Mouse (Mus musculus) heart, adult 8-10 months (tissue): ENCODE results near the gene Ralgapa1. TPM values are rescaled to one million over a fixed set of nuclear protein-coding genes. Genes with fewer than 3 reads are reported as not detected.
"Not testable (repeated sequence)": the region's sequence is repeated elsewhere in the genome, so short reads cannot be mapped to it uniquely, and the experiment has no call there.

Experiments
- DNase-seq: peaks from one replicate; pipeline ENCODE4 v3.0.0; 2022; ENCODE audit warnings: low spot score
- total RNA-seq, 4 experiments: library from RNA; stranded (reverse); gene quantifications; 2 replicates each; pipeline ENCODE4 v1.2.4; 2022

Ralgapa1 gene
- total RNA-seq, 4 experiments from 2014 or later = 53.9 to 64.4 (median 58.9) TPM

DNA sequence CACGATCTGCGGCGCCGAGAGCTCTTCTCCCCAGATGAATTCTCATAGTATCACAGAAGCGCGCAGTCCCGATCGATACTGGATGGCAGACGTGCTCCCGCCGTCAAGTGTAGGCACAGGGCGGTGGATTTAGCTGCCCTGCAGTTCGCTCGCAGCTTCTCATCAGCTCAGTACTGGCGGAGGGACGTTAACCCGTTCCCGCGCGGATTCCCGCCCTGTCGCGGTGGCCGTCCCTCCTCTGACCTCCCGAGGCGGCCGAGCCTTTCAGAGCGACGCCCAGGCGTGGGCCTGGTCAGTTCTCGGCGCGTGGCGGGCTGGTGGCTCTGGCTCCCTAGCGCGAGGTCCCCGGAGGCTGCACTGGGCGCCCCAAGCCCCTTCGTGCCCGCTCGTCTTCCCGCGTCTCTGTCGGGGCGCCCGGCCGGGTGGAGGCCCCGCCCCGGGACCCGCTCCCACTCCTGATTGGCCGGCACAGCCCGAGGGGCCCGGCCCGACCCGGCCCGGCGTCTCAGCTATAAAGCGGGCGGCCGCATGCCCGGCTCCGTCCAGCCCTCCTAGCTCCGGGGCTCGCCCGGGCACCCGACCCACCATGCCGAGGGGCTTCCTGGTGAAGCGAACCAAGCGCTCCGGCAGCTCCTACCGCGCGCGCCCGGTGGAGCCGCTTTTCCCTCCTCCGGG lies 221.9 kb downstream of the Ralgapa1 start, which contains the start of gene Insm2:
Gene Insm2, plus strand, starts transcription at position 541 of the 675 bp plus-strand sequence.
- no peak for DNase-seq

DNA sequence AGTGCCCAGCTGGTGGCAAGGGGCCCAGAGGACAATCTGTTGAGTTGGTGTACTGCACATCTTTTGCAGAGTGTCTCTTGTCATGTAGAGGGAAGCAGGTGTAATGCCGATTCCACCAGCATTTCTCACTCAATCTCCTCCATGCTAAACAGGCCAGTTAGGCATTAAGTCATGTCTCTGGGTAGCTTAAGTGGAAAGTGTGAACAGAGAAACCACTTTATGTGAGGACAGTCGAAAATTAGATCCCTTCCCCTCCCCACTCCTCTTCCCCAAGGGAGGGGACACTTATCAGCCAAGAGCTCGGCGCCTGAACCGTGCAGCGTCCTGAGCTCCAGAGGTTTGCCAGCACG lies 222.5 kb downstream of the Ralgapa1 start:
- no peak for DNase-seq

DNA sequence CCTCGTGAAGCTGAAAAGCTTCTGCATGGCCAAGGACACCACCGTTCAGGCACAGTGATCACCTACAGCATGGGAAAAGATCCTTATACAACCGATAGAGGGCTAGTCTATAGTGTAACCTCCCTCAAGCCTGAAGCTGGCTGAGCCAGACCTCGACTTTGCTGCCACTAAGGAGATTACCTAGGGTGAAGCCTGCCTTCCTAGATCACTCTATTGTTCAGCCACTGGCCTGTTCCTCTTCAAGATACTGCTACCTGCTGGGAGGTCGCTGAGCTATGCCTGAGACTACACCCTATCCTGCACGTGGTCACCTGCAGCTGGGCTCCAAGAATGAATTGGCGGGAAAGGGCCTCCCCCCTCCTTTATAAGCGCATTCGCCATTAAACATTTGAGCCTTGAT lies 234.0 kb downstream of the Ralgapa1 start:
- DNase-seq = not testable (repeated sequence)

DNA sequence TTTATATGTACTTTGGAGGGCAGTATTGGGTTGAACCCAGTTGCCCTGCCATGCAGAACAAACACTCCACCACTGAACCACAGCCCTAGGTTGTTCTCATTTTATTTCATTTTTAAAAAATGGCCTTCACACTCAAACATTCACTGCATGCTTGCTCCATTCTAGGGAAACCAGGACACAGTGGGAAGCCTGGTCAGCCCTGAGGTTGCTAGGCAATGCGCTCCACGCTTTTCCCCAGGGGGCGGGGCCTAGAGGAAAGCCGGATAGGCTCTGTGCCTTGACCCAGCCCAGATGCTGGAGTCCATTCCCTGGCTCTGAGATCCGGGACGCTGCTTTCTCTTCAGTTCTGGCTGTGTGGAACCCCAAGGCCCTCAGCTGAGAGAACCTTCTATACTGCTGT lies 247.2 kb downstream of the Ralgapa1 start:
- no peak for DNase-seq

DNA sequence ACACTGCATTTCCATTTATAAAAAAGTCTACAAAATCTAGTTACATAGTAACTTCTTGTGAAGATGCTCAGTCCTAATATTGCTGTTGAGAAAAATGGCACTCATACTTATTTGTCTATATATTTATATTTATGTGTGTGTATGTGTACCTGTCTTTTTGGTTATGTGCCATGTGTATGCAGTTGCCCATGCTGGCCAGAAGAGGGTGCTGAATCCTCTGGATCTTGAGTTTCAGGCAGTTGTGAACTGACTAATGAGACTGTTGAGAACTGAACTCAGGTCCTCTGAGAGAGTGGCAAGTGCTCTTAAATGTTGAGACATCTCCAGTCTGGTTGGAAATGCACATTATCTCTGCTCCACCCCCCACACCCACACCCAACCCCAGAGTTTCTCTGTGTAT lies 247.9 kb downstream of the Ralgapa1 start:
- DNase-seq = no peak

DNA sequence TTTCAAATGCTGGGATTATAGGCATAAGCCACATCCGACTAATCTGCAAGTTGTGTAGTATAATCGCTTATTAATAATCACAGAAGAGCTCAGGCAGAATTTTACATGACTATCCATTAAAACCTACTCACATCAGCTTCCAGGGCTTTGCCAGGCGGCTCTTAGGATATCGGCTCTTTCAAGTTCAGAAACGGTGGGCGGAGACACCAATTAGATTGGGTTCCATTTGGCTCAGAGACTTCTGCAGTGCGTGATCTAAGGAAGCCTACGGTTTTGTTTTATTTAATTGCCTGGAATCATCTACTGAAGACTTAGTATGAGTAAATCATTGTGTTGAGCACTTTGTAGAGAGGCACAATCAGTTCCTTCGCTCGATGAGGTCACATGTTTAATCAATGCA lies 249.3 kb downstream of the Ralgapa1 start:
- no peak for DNase-seq

DNA sequence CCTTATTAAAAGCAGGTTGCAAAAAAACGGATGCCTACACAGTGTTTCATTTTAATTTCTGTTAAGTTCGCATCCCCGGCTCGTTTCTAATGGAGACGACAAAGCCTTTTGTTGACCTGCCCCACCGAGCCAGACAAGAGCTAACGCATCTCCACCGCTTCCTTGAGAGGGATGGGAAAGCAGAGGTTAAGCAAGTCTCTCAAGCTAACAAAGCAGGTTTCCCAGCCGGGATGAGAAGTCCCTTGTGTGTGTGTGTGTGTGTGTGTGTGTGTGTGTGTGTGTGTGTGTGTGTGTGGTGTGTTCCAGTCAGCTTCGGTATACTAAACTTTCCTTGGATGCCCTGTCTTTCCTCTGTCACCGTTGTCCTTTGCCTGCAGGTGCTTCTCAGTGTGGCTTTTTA lies 249.8 kb downstream of the Ralgapa1 start:
- no peak for DNase-seq

DNA sequence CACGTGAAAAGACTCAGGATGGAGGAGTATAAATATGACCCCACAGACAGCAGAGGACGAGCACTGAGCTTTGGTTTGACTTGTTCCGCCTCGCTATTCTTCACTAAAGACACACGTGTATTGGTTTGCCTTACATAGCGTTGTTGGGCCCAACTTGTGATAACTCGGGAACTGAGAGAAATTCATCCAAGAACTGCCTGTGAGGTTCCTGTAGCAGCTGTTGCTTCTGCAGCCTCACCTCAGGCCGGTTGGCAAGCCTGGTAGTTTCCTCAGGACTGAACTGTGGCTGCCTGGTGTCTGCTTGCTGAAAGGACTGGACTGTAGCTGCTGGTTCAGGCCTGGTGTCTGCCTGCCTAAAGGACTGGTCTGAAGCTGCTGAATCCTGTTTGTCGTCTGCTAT lies 250.3 kb downstream of the Ralgapa1 start:
- DNase-seq = no peak

DNA sequence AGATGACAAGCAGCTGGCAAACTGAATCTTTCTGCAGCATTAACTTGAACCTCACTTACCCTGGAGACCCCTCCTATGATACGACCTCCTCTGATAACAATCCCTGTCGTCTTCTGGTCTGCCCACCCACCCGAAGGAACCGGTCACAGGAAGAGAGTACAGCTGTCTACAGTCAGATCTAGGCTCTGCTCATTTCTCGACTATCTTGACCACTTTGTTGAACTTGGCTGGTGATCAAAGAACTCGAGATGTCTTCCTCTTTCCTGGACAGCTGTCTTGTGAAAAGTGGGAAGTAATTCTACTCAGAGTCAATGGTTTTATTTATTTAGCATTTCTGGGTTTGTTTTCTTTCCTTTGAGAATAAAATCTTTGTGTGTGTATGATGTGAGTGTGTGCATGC lies 251.3 kb downstream of the Ralgapa1 start:
- DNase-seq = peak; percentile 14

DNA sequence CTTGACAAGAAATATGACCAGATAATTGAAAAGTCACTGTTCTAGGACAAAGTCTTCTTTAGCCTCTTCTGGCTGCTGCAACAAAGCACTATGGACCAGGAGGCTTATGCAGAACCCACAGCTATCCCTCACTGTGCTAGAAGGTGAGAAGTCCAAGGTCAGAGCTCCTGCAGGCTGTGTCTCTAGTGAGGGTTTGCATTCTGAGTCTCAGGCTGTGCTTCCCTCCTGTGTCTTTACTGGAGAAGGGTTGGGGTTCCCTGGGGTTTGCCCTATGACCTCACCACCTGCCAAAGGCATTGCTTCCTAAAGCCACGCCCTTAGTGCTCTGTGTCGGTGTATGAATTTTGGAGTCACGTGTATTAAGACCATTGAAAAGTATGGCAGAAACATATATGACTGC lies 252.5 kb downstream of the Ralgapa1 start:
- DNase-seq = no peak

DNA sequence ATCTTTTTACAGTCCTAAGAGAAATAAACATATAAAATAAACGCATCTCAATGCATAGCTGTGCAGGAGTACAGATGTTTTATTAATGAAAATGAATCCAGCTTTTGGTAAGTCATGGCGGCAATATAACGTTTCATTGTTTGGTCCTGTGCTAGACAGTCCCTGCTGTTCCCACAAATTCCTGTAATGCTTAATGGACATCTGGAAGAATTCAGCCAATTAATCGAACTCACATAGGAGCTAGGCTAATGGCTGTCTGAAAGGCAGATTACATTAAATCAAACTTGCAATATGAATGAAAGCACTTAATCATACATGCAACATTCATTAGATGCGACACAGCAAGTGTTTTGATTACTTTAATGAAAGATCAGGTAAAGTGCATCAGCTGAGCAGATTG lies 254.1 kb downstream of the Ralgapa1 start:
- DNase-seq = no peak

DNA sequence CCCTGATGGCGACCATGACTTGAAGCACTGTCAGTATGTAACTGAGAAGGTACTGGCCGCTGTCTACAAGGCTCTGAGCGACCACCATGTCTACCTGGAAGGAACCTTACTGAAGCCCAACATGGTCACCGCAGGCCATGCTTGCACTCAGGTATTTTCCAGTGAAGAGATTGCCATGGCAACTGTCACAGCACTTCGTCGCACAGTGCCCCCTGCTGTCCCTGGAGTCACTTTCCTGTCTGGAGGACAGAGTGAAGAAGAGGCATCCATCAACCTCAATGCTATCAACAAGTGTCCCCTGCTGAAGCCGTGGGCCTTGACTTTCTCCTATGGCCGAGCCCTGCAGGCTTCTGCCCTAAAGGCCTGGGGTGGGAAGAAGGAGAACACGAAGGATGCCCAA lies 255.1 kb downstream of the Ralgapa1 start:
- no peak for DNase-seq

DNA sequence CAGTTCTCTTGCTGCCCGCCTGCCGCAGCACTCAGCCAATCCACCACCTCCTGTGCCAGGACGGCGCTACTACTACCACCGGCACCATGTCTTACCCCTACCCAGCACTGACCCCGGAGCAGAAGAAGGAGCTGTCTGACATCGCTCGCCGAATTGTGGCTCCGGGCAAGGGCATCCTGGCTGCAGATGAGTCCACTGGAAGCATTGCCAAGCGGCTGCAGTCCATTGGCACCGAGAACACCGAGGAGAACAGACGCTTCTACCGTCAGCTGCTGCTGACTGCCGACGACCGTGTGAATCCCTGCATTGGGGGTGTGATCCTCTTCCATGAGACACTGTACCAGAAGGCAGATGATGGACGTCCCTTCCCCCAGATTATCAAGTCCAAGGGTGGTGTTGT lies 255.8 kb downstream of the Ralgapa1 start, which contains the start of gene Aldoart2:
Gene Aldoart2, plus strand, starts transcription at position 34 of the 400 bp plus-strand sequence.
- DNase-seq = no peak

DNA sequence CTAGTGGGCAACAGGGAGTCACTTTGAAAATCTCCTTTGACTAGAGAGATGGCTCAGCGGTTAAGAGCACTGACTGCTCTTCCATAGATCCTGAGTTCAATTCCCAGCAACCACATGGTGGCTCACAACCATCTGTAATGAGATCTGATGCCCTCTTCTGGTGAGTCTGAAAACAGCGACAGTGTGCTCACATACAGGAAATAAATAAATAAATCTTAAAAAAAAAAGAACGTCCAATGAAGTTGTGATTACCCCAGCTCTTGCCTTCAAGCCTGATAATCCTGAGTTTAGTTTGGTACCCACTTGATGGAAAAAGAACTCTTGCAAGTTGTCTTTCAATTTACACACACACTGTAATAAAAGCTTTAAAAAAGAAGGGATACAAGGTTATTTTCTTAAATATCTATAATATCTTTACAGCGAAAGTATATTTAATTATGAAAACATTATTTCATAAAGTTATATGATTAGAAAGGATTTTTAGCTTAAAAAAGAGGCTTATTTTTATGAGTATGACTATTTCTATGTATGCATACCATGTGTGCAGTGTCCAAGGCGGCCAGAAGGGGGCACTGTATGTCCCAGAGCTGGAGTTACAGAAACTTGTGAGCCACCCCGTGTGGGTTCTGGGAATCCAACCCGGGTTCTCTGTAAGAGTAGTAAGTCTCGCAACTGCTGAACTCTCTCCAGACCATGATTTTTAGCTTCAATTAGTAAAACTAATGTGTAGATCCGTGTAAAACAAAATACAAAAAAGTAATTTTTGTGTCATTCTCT lies 256.6 kb downstream of the Ralgapa1 start:
- no peak for DNase-seq

DNA sequence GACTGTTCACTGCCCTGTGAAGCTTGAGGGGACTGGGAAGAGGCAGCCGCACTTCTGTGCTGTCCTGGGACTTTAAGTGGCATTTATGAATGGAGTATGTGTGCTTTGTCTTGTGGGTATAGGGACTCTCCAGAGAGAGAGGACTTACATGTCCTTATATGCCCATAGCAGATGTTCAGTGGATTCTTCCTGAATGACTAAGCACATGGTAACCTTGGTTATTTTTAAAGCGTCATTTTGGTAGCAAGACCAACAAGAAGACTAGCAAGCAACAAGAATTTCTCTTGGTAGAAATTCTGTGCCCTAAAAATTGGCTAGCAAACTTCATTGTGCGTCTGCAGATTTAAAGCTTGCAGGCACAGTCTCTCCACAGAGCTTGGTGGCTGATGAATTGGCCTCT lies 257.2 kb downstream of the Ralgapa1 start:
- DNase-seq = no peak

DNA sequence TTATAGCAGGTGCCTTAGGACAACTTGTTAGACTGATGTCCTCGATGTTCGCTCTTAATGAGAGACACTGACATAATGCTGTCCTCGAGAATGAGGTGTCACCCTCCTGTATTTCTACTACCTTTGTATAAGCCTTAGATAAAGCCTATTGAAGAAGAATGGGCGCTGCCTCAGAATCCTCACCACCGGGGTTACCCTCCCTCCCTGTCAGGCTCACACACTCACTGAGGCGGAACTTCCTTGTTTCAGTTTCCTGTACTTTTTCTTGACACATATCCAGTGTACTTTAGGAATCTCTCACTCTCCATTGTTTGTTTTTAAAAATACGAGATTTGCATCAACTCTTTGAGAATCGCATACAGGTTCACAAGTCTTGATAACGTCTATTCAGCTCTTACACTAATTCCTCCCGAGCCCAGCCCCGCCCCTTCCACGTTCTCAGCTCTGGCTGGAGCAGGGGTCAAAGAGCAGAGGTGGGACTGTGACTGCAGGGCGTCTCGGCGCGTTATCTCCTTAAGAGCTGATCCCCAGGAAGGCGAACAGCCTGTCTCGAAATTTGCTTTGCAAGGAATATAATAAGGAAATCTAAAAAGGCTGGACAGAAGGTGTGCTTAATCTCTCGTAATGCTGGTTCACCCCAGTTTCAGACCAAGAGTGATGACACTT lies 260.8 kb downstream of the Ralgapa1 start:
- DNase-seq = no peak

DNA sequence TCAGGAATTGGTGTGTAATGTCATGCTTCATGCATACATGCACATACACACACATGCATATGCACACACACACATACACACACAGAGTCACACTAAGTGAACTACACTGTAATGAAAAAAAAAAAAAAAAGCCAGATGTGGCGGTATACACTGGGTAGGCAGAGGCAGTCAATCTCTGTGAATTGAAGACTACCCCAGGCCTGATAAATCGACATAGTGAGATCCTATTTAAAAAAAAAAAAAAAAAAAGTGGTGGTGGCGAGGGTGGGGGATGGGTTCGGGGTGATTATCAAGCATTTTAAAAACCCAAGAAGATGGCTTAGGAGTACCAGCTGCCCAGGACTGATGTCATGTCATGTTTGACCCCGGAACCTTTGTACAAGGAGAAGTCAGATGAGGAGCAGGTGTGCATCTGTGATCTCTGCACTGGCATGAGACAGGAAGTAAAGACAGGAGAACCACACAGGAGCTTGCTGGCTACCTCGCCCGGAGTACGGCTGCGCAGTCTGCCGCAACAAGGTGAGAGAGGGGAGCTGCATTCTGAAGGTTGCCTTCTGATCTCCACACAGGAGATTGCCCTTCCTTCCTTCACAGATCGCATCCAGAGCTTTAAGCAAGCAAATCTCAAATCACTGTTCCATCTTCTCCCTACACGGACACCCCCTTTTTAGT lies 261.6 kb downstream of the Ralgapa1 start:
- no peak for DNase-seq

DNA sequence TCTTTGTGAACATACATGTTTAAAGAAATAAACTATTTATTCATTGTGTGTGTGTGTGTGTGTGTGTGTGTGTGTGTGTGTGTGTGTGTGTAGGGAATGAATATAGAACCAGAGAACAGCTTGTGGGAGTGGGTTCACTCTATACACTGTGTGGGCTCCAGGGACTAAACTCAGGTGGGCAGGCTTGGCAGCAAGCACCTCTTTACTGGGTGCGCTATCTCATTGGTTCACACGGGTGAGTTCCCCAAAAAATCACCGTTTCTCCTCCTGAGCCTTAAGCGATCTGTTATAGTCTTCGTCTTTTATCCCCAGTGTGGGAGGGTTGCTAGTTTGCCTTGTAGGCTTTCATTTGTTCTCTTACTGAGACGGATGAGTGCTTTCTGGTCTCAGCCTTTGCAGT lies 263.1 kb downstream of the Ralgapa1 start:
- DNase-seq = no peak

DNA sequence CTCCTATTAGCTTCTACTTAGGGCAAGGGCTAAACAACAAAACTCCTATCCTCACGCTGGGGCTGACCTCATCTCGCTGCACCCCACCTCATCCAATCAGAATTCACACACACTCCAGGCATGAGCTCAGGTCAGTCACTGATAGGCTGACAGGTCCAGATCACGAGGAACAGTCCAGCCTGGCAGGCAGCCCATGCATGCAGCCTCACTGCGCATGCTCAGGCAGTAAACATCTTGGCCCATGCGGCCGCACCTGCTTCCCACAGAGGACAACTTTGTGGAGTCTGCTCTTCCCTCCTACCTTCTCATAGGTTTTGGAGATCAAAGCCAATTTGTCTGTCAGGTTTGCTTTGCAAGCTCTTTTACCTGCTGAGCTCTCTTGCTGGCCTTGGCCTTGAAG lies 266.1 kb downstream of the Ralgapa1 start:
- not testable (repeated sequence) for DNase-seq
